Mouse (Mus musculus): Measurements from ENCODE around the gene Col6a4. TPM values are rescaled to one million over a fixed set of nuclear protein-coding genes. Genes with fewer than 3 reads are reported as not detected.

Col6a4 gene
- polyA plus RNA-seq (2017; shearing (Covaris generic)) = not detected

GRCm38 (mm10) chr9:106096683-106097082 is at the start of gene Col6a4:
Gene Col6a4 (minus strand): TSS chr9:106096783.
- ATAC-seq = no peak

GRCm38 (mm10) chr9:106145582-106145981 is 49.0 kb upstream of the Col6a4 start:
- no peak for ATAC-seq

DNA sequence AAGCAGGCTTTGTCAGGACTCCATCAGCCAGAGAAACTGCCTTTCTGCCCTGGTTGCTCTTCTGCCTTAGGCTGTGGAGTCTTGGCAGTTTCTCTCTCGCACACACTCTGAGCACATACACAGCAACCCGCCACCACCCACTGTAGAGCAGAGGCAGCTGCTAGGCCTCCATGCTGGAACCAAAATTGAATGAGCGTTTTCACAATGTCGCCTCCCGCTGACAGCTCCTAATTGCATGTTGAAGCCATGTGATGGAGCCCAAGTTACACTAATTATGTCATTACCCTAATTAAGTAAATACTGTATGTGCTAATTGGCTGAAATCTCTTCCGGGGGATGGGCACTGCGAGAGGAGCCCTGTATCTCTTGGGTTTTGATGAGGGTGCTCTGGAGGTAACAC is 47.6 kb upstream of the Col6a4 start:
- no peak for ATAC-seq

DNA sequence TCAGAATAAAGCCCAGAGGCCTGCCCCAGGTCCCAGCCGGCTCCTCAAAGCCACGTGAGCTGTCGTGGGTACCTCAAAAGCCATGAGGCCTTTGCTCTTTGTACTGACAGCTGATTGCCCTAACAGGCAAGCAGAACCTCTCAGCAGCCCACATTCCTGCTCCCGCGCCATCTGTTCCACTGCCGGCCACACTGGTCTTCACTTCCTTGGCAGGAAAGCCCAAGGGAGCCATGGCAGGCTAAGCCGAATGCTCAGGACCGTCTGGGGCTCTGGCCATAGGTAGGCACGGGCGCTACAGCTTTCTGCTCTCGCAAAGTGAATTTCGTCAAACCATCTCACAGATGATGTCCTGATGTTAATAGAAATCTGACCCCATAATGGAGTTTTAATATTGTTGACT is 45.4 kb upstream of the Col6a4 start:
- ATAC-seq = no peak

DNA sequence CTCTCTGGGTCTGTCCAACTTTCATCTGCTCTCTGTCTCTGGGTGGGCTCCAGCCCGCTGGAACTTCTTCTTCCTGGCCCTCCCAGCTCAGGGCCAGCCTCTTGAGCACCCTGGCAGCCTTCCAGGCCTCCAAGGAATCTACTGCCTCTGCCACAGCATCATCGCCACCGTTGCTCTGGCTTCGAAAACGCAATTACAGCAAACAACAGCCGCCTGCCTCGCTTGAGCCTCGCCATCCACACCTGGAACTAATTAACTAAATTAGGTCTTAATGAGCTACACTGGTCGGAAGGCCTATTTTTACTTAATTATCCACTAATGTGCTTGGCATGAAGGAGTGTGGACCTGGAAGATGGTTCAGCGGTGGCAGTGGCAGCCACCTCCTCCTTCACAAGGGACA is 43.2 kb upstream of the Col6a4 start:
- ATAC-seq = no peak

DNA sequence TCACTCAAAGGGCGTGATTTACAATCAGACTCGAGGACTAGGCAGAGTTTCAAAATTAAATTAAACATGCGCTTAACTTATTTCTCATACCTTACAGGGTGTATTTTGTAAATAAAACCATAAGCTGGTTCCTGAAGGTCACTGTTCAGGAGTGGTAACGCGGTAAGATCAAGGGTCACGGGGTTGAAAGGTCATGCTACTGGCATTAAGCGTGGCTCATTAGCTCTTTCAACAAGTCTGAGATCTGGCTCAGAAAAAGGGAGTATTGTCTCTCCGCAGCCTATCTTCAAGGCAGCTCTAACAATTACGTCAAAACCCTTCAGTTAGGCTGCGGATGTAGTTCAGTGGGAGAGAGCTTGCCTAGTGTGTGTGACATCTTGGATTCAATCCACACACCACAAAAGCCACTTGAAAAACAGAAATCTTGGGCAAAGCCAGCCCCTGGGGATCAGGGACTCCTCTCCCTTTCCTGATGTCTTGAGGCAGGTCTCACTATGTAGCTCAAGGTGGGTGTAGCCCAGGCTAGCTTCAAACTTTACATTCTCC is 41.2 kb upstream of the Col6a4 start:
- no peak for ATAC-seq

DNA sequence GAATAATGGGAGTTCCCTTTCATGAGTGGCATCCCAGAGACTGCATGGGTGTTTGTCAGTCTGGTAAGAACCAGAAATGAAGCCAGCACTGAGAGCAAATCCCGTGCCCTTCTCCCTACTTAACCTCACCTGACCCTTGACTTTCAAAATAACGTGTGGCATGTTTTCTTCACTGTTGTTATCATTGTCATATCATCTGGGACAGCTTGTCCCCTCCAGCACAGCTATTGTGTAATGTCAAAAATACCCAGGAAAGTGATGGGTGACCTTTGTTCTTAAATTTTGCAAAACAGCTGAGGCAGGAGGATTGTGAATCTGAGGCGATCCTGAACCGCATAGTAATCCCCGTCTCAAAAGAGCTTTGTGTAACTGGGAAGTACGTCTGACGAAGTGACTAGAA is 33.7 kb upstream of the Col6a4 start:
- ATAC-seq = no peak

DNA sequence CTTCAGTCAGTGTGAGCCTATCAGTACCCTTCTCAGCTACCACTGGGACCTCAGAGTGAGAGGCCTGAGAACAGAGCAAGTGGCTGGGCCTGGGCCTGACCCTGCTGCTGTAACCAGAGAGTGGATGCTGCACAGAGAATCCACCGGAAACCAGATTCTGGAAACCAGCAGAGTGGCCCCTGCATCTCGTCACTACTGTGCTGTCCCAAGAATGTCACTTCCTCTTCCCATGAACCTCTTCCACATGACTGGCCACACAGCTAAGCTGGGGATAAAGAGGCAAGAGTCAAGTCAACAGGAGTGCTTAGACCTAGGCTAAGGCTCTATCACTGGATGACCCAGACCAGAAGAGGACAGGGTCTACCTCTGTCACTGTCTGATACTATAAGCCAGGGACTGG is 32.5 kb upstream of the Col6a4 start:
- ATAC-seq = no peak

DNA sequence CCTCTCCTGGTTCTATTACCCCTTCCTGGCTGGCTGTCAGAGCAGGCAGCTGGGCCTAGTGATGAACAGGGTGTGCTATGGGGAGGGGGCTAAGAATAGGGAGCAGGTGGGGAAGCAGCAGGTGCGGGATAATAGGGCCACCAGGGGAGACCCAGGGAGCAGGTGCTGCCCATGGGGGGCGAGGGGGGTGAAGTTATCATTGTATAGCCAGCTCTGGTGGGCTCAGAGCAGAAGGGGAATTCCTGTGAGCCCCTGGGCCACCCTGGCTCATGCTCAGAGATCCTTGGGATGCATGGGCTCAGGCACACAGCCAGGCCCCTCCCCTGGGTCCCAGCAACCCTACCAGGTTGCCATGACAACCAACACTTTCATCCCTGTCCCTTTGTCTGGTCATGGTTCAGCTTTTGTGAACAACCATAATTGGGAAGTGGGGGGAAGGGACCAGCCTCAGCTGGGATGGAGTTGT is 30.2 kb upstream of the Col6a4 start:
- ATAC-seq = no peak

DNA sequence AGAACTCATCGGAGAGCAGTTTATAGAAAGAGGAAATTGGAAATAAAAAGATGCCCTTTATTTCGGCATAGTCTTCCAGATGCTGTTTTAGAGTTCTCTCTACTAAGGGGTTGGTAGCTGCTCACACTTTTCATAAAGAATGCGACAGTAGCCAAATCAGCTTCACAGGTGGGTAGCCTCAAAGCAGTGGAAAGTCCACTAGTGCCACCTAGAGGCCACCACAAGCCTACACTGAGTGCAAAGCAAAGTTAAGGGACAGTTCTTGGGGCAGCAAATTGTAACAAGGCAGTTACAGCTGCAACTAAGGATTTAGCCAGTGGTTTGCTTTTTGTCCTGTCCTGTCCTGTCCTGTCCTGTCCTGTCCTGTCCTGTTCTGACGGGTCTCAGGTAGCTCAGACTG is 27.0 kb upstream of the Col6a4 start:
- ATAC-seq = no peak

GRCm38 (mm10) chr9:106119075-106119474 is 22.5 kb upstream of the Col6a4 start:
- ATAC-seq = no peak

- ATAC-seq = no peak
Observed at GRCm38 (mm10) chr9:106115801-106116424, 19.3 kb upstream of the Col6a4 start.

GRCm38 (mm10) chr9:106112770-106113423 is 16.3 kb upstream of the Col6a4 start:
- no peak for ATAC-seq

DNA sequence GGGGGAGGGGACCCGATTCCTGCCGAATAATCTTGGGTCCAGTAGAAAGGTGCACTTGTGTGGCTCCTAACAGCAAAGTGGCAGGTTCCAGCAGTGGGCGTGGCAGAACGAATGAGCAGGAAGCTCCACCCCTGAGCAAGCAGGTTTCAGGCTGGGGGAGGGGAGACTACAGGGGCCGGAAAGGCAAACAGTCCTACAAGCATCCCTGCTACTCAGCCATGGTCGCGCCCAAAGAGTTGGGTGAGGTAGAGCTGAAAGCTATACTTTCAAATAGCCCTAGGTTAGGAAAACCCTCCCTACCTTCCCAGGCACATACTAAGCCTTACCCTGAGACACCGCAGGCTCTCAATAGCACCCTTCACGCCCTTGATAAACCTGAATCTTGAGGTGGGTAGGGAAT is 9.7 kb upstream of the Col6a4 start:
- ATAC-seq = no peak

GRCm38 (mm10) chr9:106104401-106104800 is 7.8 kb upstream of the Col6a4 start:
- ATAC-seq = no peak

DNA sequence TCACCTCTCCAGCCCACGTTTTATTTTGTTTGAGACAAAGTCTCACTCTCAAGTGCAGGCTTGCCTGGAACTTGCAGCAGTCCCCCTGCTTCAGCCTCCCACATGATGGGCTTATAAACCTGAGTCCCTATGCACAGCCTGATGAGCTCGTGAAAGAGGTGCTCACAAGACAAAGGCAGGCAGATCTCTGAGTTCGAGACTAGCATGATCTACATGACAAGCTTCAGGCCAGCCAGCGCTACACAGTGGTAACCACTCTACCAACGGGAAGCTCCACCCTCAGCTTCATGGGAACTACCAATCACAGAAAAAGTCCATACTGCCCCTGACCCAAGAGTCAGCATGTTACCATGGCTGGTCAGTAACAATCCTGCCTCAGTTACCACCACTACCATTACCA is 4.6 kb upstream of the Col6a4 start:
- ATAC-seq = no peak

- ATAC-seq = no peak
Observed at GRCm38 (mm10) chr9:106100262-106100661, 3.7 kb upstream of the Col6a4 start.

DNA sequence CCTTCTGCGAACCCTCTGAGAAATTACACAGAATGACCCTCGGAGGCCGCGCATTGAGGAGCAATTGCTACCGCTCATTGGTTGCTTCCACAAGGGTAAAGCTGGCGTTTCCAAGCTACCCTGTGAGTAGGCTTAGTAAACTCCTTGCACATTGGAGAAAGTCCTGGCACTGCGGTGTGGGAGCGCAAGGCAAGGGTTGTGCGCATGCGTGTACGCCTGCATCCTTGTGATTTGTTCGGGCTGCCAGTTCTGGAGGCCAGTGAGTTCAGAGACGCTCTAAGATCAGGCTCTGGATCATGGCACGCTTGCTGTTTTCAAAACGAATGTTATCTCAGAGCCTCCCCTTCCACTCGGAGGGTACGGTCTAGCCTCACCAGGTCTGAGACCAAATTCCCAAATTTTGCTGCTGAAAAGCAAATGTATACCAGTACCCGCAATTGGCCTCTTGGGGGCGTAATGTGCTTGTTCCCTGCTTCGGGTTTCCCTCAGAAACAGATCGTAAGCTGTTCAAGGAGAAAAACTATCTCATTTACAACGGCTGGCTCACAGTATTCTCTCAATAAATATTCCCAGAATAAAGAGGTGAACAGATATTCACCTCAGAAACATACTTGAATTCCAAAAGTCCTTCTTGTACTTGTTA is 2.9 kb upstream of the Col6a4 start:
- no peak for ATAC-seq

GRCm38 (mm10) chr9:106081528-106081927 is 15.1 kb downstream of the Col6a4 start:
- ATAC-seq = no peak

DNA sequence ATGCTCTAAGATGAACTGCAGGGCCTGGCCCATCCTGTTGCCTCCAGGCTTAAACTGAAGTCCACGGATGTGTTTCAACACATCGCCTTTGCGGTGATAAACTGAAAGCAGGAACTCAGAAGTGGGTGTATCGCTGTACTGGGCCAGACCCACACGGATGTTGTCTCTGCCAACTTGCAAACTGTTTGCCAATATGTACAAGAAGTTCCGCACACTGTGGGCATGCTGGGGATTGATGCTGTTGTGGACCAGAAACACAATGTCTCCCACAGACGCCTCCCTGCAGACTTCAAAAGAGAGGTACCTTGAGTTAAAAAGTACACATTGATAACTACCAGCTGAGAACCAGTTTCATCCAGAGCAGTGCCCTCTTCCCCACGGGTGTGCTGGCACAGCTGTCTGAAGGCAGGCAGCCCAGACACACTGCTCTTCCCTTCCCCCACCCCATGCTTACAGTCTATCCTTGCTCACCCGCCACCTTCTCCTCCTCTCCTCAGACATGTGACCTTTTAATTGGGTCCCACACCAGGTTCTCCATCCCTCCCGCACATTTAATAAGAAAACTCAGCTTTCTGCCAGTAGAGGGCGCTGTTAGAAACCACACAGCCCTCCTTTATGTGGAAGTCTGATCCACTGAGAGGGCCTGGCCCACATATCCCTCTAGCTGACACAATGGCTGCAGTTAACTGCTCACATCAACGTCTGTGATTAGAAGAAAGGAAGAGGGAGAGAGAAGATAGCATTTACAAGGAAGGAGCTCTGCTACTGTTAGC is 16.1 kb downstream of the Col6a4 start:
- no peak for ATAC-seq

- ATAC-seq = no peak
Observed at GRCm38 (mm10) chr9:106077953-106078352, 18.6 kb downstream of the Col6a4 start.

GRCm38 (mm10) chr9:106076234-106076633 is 20.3 kb downstream of the Col6a4 start:
- ATAC-seq = no peak

DNA sequence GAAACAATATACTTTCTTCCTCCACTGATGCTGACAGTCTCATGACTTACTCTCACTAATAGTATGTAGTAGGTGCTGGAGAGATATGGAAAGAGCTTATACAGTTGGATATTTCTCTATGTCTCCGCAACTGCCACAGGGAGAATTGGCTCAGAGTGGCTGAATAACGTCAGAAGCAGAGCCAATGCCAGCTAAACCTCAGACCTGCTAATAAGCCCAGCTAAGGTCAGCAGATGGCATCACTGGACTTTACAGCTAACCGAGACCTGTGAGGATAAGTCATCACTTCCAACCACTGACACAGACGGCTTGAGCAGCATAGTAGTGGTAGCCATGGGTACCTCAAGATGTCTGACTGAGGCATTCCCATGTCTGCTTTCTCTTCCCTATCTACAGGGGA is 22.6 kb downstream of the Col6a4 start:
- ATAC-seq = no peak
